Mouse (Mus musculus): ENCODE measurements around the gene Ggt7.
"Not testable (repeated sequence)": the region's sequence is repeated elsewhere in the genome, so short reads cannot be mapped to it uniquely, and the experiment has no call there.

Ggt7 gene

GRCm38 (mm10) chr2:155507721-155508470 is 10.1 kb downstream of the Ggt7 start:
- DNase-seq (ENCODE audit: low spot score in 2 of 2): no peak

GRCm38 (mm10) chr2:155505811-155506210 is 12.2 kb downstream of the Ggt7 start:
- DNase-seq (ENCODE audit: low spot score in 2 of 2): no peak

DNA sequence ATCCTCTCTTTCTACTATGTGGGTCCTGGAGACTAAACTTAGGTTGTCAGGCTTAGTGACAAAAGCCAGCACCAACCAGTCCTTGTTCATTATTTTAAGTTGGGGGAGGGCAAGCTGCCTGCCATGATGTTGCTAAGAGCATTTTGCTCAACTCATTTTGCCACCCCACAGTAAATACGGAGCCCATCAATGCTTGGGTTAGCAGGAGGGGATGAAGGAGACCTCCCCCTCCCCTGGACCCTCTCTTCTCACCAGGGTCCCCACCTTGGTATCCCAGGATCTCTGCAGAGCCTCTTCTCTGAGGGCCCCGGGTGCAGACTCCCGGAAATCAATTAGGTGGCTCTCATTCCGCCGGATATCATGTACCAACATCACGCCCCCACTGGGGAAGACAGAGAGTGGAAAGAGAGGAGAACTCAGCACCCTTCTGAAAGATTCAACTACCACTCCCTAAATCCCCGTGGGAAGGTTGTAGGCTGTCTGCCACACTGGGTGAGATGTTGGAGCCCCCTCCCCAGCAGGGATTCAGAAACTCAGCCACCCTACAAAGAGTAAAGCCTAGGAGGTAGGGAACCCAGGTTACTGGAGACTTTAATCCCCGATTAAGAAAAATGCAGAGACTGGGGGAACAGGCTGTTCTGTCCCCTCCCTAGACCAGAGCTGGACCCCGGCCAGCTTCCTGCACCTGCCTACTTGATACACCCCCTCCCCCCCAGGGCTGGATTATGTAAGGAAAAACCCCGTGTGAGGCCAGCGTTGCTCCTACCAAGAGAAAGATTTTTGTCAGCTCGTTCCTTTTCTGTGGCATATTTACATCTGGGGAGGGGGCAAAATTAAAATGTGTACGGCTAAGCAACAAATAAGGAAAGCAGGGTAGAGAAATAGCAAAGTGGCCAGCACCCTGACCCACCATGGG is 13.3 kb downstream of the Ggt7 start:
- no peak for DNase-seq (ENCODE audit: low spot score in 2 of 2)

DNA sequence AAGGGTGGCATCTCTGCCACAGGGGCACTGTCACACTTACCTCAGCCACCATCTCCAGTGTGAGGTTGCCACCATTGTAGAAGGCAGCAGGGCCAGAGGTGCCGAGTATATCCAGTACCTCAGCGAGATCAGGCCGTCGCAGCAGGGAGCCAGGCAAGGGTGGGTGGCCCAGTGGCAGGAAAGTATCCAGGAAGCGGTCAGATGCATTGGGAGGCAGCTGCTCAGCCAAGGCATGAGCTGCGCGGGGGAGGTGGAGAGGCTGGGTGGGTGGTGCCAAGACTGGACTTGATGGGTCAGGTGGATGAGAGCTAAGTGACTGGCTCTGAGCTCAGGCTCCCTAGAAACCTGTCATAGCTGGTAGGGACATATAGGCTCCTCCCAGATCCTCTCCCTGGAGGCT is 15.4 kb downstream of the Ggt7 start:
- DNase-seq (ENCODE audit: low spot score in 2 of 2): no peak

DNA sequence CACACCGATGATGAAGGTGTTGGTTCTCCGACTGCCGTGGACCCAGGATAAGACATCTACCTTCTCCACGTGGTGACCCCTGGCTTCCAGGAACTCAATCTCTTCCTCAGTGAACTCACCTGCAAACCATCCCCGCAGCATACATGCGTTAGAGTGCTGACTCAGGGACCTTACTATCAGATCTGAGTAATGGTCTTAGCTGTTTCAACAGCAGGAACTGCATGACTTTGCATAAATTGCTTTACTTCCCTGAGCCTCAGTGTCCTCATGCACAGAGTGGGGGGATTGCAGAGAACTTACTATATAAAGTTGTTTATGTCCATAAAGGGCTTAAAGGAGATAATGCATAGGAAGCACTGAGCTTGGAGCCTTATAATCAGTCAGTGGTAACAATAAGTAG is 27.0 kb downstream of the Ggt7 start:
- DNase-seq (ENCODE audit: low spot score in 2 of 2): no peak

DNA sequence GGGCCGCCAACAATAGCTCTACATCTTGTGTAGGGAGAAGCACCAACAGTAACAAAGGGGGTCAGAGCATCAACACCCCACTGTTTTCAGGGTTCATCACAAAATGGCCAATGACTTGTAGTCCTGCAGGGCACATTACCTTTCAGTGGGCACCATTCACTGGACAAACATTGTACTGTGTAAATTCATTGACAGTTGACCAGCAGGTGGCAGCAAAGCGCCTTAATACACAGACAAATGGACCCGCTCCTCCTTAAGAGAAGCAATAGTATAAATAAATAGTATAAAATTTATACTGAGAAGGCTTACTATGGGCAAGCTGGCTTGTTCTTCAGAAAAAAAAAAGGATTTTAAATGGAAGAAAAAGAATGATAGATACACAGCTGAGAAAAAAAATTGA is 36.0 kb downstream of the Ggt7 start:
- DNase-seq (ENCODE audit: low spot score in 2 of 2): peak in 1 of 2 experiments; percentile 58

- DNase-seq (ENCODE audit: low spot score in 2 of 2): peak; percentile 53 to 77
Measured at GRCm38 (mm10) chr2:155473570-155474088, 44.4 kb downstream of the Ggt7 start, which contains the start of gene Ncoa6. TSS of gene Ncoa6 (minus strand) at chr2:155473894.

- DNase-seq (ENCODE audit: low spot score in 2 of 2): peak in 1 of 2 experiments; percentile 40
Measured at GRCm38 (mm10) chr2:155472671-155473569, 45.1 kb downstream of the Ggt7 start.

- DNase-seq (ENCODE audit: low spot score in 2 of 2): no peak
Measured at GRCm38 (mm10) chr2:155466861-155467260, 51.2 kb downstream of the Ggt7 start.

GRCm38 (mm10) chr2:155453591-155453990 is 64.4 kb downstream of the Ggt7 start:
- peak in 1 of 2 experiments; percentile 22 for DNase-seq (ENCODE audit: low spot score in 2 of 2)

GRCm38 (mm10) chr2:155451256-155451655 is 66.8 kb downstream of the Ggt7 start:
- no peak for DNase-seq (ENCODE audit: low spot score in 2 of 2)

DNA sequence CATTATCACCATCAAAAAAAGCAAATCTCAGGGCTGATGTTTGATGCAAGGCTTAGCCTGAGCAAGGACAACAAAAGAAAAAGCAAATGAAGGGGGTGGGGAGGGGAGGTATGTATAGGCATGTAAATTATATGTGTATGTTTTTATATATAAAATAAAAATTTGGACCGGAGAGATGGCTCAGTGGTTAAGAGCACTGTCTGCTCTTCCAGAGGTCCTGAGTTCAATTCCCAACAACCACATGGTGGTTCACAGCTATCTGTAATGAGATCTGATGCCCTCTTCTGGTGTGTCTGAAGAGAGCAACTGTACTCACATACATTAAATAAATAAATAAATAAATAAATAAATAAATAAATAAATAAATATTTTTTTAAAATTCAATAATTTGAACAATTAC is 70.1 kb downstream of the Ggt7 start:
- DNase-seq (ENCODE audit: low spot score in 2 of 2): not testable (repeated sequence)

DNA sequence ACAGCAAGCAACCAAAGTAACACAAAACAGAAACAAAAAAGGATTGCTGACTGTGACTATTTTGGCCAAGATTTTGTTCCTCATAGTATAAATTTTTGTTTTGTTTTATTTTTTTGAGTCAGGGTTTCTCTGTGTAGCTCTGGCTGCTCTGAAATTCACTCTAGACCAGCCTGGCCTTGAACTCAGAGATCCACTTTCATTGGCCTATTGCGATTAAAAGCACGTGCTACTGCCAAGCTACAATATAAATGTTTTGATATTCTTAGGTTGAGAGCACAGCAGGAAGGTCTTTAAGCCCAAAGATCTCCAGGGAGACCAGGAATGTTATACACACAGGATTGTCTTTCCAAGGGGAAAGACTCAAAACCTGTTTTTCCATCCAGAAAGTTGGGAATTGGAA is 74.6 kb downstream of the Ggt7 start:
- DNase-seq (ENCODE audit: low spot score in 2 of 2): no peak

GRCm38 (mm10) chr2:155442916-155443315 is 75.1 kb downstream of the Ggt7 start:
- no peak for DNase-seq (ENCODE audit: low spot score in 2 of 2)
